Mouse (Mus musculus): ENCODE measurements around the gene Pde4a. TPM values are rescaled to one million over a fixed set of nuclear protein-coding genes. Genes with fewer than 3 reads are reported as not detected.

Pde4a gene
- polyA plus RNA-seq, 1 experiment, result 9.5 TPM

GRCm38 (mm10) chr9:21235341-21235740 lies 69.8 kb downstream of the Pde4a start:
- Histone ChIP-seq H3K27ac (ENCODE audit: insufficient read depth, low read length) (no peak overlapping the region), H3K4me1 (ENCODE audit: control insufficient read depth, insufficient read depth, low read length) (peaks cover 9% of the 10 kb centered on the region), H3K9ac (ENCODE audit: low read depth, poor library complexity, severe bottlenecking) (no peak overlapping the region), H3K36me3 (ENCODE audit: control insufficient read depth, insufficient read depth, low read length, poor library complexity, severe bottlenecking) (no peaks in the 10 kb centered on the region), H3K27me3 (ENCODE audit: control insufficient read depth, insufficient read depth, low read length, poor library complexity, severe bottlenecking) (no peaks in the 10 kb centered on the region), H3K9me3 (replicated peaks; ENCODE audit: control insufficient read depth, insufficient read depth, low read length, poor library complexity, severe bottlenecking) (no peaks in the 10 kb centered on the region), H3K4me3 (ENCODE audit: low read depth, low read length) (no peak overlapping the region)
- TF ChIP-seq POLR2A (IDR thresholded peaks at IDR 0.05; ENCODE audit: insufficient read depth, low read length) (no peak), EP300 (IDR thresholded peaks at IDR 0.05; ENCODE audit: insufficient read depth, low read depth, low read length) (no peak), CTCF (IDR thresholded peaks at IDR 0.05; ENCODE audit: low read depth, low read length) (no peak)

DNA sequence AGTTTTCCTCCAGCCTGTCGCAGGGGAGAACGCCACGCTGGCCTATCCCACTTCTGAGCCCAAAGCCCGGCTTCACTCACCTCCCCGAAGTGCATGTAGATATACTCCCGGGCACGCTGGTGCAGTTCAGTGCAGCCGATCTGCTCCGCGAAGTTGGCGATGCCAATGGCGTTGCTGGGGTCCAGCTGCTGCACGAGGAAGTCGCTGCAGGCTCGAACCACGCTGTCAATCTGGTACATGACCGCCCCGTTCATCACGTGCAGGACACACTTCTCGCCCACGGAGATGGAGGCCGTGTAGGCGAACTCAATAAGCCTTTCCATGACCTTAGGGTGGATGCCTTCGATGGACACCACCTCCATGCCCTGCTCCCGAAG lies 71.5 kb downstream of the Pde4a start:
- Histone ChIP-seq H3K4me3 (ENCODE audit: low read depth, low read length) (peak overlapping the region; percentile 37), H3K36me3 (ENCODE audit: control insufficient read depth, insufficient read depth, low read length, poor library complexity, severe bottlenecking) (no peaks in the 10 kb centered on the region), H3K27ac (ENCODE audit: insufficient read depth, low read length) (no peak overlapping the region), H3K9me3 (replicated peaks; ENCODE audit: control insufficient read depth, insufficient read depth, low read length, poor library complexity, severe bottlenecking) (no peaks in the 10 kb centered on the region), H3K9ac (ENCODE audit: low read depth, poor library complexity, severe bottlenecking) (no peak overlapping the region), H3K27me3 (ENCODE audit: control insufficient read depth, insufficient read depth, low read length, poor library complexity, severe bottlenecking) (no peaks in the 10 kb centered on the region), H3K4me1 (ENCODE audit: control insufficient read depth, insufficient read depth, low read length) (peaks cover 4% of the 10 kb centered on the region)
- no peak for TF ChIP-seq POLR2A (IDR thresholded peaks at IDR 0.05; ENCODE audit: insufficient read depth, low read length)

GRCm38 (mm10) chr9:21237368-21238003 lies 72.0 kb downstream of the Pde4a start:
- no peaks in the 10 kb centered on the region for H3K36me3 ChIP-seq (ENCODE audit: control insufficient read depth, insufficient read depth, low read length, poor library complexity, severe bottlenecking)
- peak overlapping the region; percentile 94 for H3K9ac ChIP-seq (ENCODE audit: low read depth, poor library complexity, severe bottlenecking)
- TF ChIP-seq POLR2A (IDR thresholded peaks at IDR 0.05; ENCODE audit: insufficient read depth, low read length) (no peak), EP300 (IDR thresholded peaks at IDR 0.05; ENCODE audit: insufficient read depth, low read depth, low read length) (no peak), CTCF (IDR thresholded peaks at IDR 0.05; ENCODE audit: low read depth, low read length) (no peak)
- peak overlapping the region; percentile 60; the same call in 1 of the 2 replicates for H3K27ac ChIP-seq (ENCODE audit: insufficient read depth, low read length)
- no peaks in the 10 kb centered on the region for H3K9me3 ChIP-seq (replicated peaks; ENCODE audit: control insufficient read depth, insufficient read depth, low read length, poor library complexity, severe bottlenecking)
- peak overlapping the region; percentile 72 for H3K4me3 ChIP-seq (ENCODE audit: low read depth, low read length)
- peaks cover 1% of the 10 kb centered on the region for H3K4me1 ChIP-seq (ENCODE audit: control insufficient read depth, insufficient read depth, low read length)
- no peaks in the 10 kb centered on the region for H3K27me3 ChIP-seq (ENCODE audit: control insufficient read depth, insufficient read depth, low read length, poor library complexity, severe bottlenecking)

DNA sequence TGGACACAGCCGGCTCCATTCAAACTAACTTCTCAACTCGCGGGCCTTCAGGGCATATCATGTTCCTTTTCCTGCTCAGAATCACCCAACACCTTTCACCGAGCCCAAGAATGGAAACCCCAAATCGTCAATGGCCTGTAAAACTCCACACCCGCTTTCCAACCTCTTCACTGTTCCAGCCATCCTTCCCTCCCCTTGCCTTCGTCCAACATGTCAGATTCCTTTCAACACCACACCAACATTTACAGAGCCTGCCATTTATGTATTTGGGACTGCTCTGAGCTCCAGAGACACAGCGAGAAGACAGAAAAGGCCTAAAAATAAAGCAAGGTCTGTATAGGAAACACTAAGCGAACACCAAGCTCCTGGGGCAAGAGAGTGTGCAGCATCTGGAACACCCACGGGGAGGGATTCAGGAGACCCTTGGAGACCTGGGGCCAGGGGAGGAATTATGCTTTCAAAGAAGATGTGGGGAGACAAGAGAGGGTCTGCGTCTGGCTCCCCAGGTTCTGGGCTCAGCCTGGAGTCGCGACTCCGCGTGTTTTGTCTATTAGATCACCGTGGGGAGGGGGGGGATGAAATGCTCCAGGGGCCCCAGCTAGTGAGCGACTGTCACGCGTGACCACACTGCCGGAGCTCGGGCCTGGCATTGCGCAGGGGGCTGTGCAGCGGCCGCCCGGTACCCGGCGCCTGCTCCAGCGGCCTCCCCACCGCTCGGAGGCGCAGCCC lies 72.7 kb downstream of the Pde4a start:
- Histone ChIP-seq H3K4me3 (ENCODE audit: low read depth, low read length) (peak overlapping the region; percentile 72), H3K27ac (ENCODE audit: insufficient read depth, low read length) (peak overlapping the region; percentile 60), H3K27me3 (ENCODE audit: control insufficient read depth, insufficient read depth, low read length, poor library complexity, severe bottlenecking) (0 out of 2 replicates have a peak, but pooled peaks cover under 1% of the 10 kb centered on the region), H3K4me1 (ENCODE audit: control insufficient read depth, insufficient read depth, low read length) (peaks cover 1% of the 10 kb centered on the region), H3K9ac (ENCODE audit: low read depth, poor library complexity, severe bottlenecking) (peak overlapping the region; percentile 94), H3K9me3 (replicated peaks; ENCODE audit: control insufficient read depth, insufficient read depth, low read length, poor library complexity, severe bottlenecking) (no peaks in the 10 kb centered on the region), H3K36me3 (ENCODE audit: control insufficient read depth, insufficient read depth, low read length, poor library complexity, severe bottlenecking) (no peaks in the 10 kb centered on the region)
- no peak for TF ChIP-seq CTCF (IDR thresholded peaks at IDR 0.05; ENCODE audit: low read depth, low read length)
- no peak for TF ChIP-seq EP300 (IDR thresholded peaks at IDR 0.05; ENCODE audit: insufficient read depth, low read depth, low read length)
- TF ChIP-seq POLR2A (IDR thresholded peaks at IDR 0.05; ENCODE audit: insufficient read depth, low read length), result no peak

GRCm38 (mm10) chr9:21238733-21239464 lies 73.4 kb downstream of the Pde4a start, which contains the start of gene Keap1:
Gene Keap1, minus strand, starts transcription at chr9:21239361.
- Histone ChIP-seq H3K4me1 (ENCODE audit: control insufficient read depth, insufficient read depth, low read length) (peaks cover 1% of the 10 kb centered on the region), H3K36me3 (ENCODE audit: control insufficient read depth, insufficient read depth, low read length, poor library complexity, severe bottlenecking) (no peaks in the 10 kb centered on the region), H3K27ac (ENCODE audit: insufficient read depth, low read length) (peak within 1 kb of the TSS; percentile 60), H3K9ac (ENCODE audit: low read depth, poor library complexity, severe bottlenecking) (peak within 1 kb of the TSS; percentile 94), H3K9me3 (replicated peaks; ENCODE audit: control insufficient read depth, insufficient read depth, low read length, poor library complexity, severe bottlenecking) (no peaks in the 10 kb centered on the region), H3K27me3 (ENCODE audit: control insufficient read depth, insufficient read depth, low read length, poor library complexity, severe bottlenecking) (0 out of 2 replicates have a peak, but pooled peaks cover 7% of the 10 kb centered on the region), H3K4me3 (ENCODE audit: low read depth, low read length) (peak within 1 kb of the TSS; percentile 72)
- TF ChIP-seq POLR2A (IDR thresholded peaks at IDR 0.05; ENCODE audit: insufficient read depth, low read length) (no peak), EP300 (IDR thresholded peaks at IDR 0.05; ENCODE audit: insufficient read depth, low read depth, low read length) (peak; percentile 55; the same call in 1 of the 2 replicates)

All from ES-Bruce4 (cell line).